Mouse (Mus musculus) kidney, embryonic 14.5 days (tissue): ENCODE data around the gene H2-DMa. TPM values are rescaled to one million over a fixed set of nuclear protein-coding genes. Genes with fewer than 3 reads are reported as not detected.
"Not testable (repeated sequence)": the region's sequence is repeated elsewhere in the genome, so short reads cannot be mapped to it uniquely, and the experiment has no call there.

Experiments used
- ATAC-seq: fragments of 200-750 bp; cut with Nextera tagmentation; 2 replicates; pipeline ENCODE4 v1.8.0; 2017; ENCODE audit warnings: moderate number of reproducible peaks, mild to moderate bottlenecking, moderate TSS enrichment, moderate library complexity; ENCODE audit not compliant: low FRiP score, low TSS enrichment
- H3K27ac ChIP-seq: fragments of 300-500 bp; sonication (generic); 2 replicates; pipeline ENCODE4 v1.5.1; 2014; ENCODE audit warnings: low read depth, mild to moderate bottlenecking, low read length, moderate library complexity, mixed read lengths
- H3K27me3 ChIP-seq: fragments of 300-500 bp; sonication (generic); 2 replicates; pipeline ENCODE4 v1.6.1; 2014; ENCODE audit warnings: mild to moderate bottlenecking, low read length; ENCODE audit not compliant: control insufficient read depth, insufficient read depth
- H3K36me3 ChIP-seq: fragments of 300-500 bp; sonication (generic); 2 replicates; pipeline ENCODE4 v1.6.1; 2014; ENCODE audit warnings: low read length, mixed read lengths; ENCODE audit not compliant: control insufficient read depth, insufficient read depth
- H3K4me1 ChIP-seq: fragments of 300-500 bp; sonication (generic); 2 replicates; pipeline ENCODE4 v1.6.1; 2014; ENCODE audit warnings: low read length, mixed read lengths; ENCODE audit not compliant: control insufficient read depth, insufficient read depth
- H3K4me2 ChIP-seq: fragments of 300-500 bp; sonication (generic); replicated peaks from 2 replicates; pipeline ENCODE4 v1.6.1; 2014; ENCODE audit warnings: low read depth, mild to moderate bottlenecking, low read length
- H3K4me3 ChIP-seq: fragments of 300-500 bp; sonication (generic); 2 replicates; pipeline ENCODE4 v1.5.1; 2014; ENCODE audit warnings: mild to moderate bottlenecking, low read length
- H3K9ac ChIP-seq: fragments of 300-500 bp; sonication (generic); 2 replicates; pipeline ENCODE4 v1.6.1; 2014; ENCODE audit warnings: low read depth, mild to moderate bottlenecking, low read length, moderate library complexity
- H3K9me3 ChIP-seq: fragments of 300-500 bp; sonication (generic); 2 replicates; pipeline ENCODE4 v1.6.1; 2016; ENCODE audit warnings: low read length; ENCODE audit not compliant: control insufficient read depth
- WGBS: fragments of 180-500 bp; shearing (Covaris S2); extraction: QIAGEN DNeasy Blood & Tissue Kit; methylation state at CpG from one replicate; pipeline ENCODE4 v1.1.7; 2014; 5-methylcytosine and 5-hydroxymethylcytosine counted together
- polyA plus RNA-seq: library from polyadenylated mRNA; unstranded; fragments of >200 nt; fragmentation: Nextera tagmentation; extraction: Ambion mirVana; gene quantifications from 2 replicates; pipeline ENCODE4 v1.2.1, GENCODE M21; 2014

H2-DMa gene
- polyA plus RNA-seq, 1 experiment from 2014 or later: 19.3 TPM

DNA sequence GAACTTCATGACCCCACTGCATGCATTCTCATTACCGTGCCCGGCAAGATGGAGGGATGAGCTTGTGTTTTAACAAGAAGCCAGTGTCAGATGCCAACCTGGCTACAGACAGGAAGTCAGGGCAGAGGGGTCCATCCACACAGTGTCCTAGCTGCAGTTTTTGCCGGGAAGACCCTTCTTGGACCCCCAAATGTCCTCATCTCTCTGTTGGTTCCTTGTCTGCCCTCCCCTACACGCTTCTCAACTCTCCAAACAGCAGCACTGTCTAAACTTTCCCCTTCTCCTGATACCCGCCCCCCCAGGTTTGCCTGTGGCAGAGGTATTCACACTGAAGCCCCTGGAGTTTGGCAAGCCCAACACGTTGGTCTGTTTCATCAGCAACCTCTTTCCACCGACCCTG, 18.3 kb downstream of the H2-DMa start:
- no peak overlapping the region for H3K9ac ChIP-seq
- no peak for ATAC-seq
- no peak overlapping the region for H3K27ac ChIP-seq
- 71% methylated on average over 7 of the region's 7 CpGs for WGBS
- 0 out of 2 replicates have a peak, but pooled peaks cover 12% of the 10 kb centered on the region for H3K4me1 ChIP-seq
- no peaks in the 10 kb centered on the region for H3K36me3 ChIP-seq
- H3K4me2 ChIP-seq: no peak overlapping the region
- peaks cover 9% of the 10 kb centered on the region for H3K27me3 ChIP-seq
- H3K4me3 ChIP-seq: no peak overlapping the region
- no peaks in the 10 kb centered on the region for H3K9me3 ChIP-seq

DNA sequence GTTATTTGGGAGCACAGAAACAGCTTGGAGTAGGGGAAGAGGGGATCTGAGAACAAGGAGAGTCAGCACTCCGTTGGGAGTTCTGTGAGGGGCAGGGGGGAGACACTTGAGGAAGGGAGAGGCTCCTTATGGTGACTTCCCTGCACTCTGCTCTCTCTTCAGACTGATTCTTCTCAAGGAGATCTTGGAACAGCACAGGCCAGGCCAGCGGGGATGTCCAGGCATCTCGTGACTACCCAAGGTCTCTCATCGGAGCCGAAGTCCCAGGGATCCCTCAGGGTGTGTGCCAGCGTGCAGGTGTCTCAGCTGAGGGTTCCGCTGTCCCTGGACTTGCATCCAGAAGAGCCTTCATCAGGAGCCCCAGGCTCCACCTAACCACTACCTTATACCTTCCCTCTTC, 19.3 kb downstream of the H2-DMa start:
- Histone ChIP-seq H3K27me3 (peaks cover 9% of the 10 kb centered on the region), H3K4me2 (peak overlapping the region; percentile 39), H3K36me3 (no peaks in the 10 kb centered on the region), H3K9me3 (no peaks in the 10 kb centered on the region), H3K9ac (0 out of 2 replicates have a peak overlapping the region, but pooled peaks have one; percentile 38), H3K27ac (no peak overlapping the region), H3K4me3 (no peak overlapping the region), H3K4me1 (0 out of 2 replicates have a peak, but pooled peaks cover 12% of the 10 kb centered on the region)
- no peak for ATAC-seq
- WGBS: 73% methylated on average over 7 of the region's 7 CpGs

DNA sequence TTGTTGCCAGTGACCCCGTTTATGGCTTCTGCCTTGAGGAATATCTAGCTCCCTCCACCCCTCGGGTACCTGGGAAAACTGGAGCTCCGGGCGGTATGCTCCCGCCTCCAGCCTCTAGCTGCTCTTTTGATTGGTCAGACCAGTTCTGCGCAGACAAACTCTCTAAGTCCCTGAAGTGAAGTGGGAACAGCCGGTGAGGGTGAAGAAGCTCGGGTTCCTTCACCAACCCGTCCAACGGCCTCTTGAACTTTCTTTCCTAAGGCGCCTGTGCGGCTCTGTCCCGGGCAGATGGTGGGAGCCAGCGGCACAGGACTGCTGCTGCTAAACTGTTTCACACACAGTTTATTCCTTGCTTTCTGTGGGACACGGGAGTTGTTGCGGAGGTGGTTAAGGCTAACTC, 20.1 kb downstream of the H2-DMa start:
- H3K27ac ChIP-seq: no peak overlapping the region
- peak overlapping the region; percentile 38; the same call in 1 of the 2 replicates for H3K9ac ChIP-seq
- H3K4me2 ChIP-seq: peak overlapping the region; percentile 39
- no peaks in the 10 kb centered on the region for H3K9me3 ChIP-seq
- 2% methylated on average over 16 of the region's 16 CpGs for WGBS
- no peak for ATAC-seq
- H3K4me3 ChIP-seq: peak overlapping the region; percentile 17
- peaks cover 9% of the 10 kb centered on the region for H3K27me3 ChIP-seq
- H3K36me3 ChIP-seq: no peaks in the 10 kb centered on the region
- 0 out of 2 replicates have a peak, but pooled peaks cover 12% of the 10 kb centered on the region for H3K4me1 ChIP-seq

DNA sequence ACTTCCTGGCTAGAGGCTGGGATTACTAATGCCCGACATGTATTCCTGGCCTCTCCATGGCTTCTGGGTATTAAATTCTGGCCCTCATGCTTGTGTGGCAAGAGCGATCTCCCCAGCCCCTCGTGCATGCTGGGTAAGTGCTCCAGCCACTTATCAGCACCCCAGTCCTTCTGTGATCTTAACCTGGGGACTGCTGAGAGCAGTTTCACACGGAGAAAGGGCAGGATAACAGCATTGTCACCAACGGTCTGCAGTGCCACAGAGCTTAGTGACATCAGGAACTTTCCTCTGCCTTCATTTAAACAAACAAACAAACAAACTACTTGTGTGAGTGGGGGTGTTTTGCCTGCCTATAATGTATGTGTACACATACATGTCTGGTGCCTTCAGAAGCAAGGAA, 20.9 kb downstream of the H2-DMa start:
- no peaks in the 10 kb centered on the region for H3K36me3 ChIP-seq
- peak overlapping the region; percentile 39; the same call in 1 of the 2 replicates for H3K4me2 ChIP-seq
- WGBS: 15% methylated on average over 5 of the region's 5 CpGs
- no peak for ATAC-seq
- H3K4me1 ChIP-seq: 0 out of 2 replicates have a peak, but pooled peaks cover 12% of the 10 kb centered on the region
- no peak overlapping the region for H3K27ac ChIP-seq
- H3K9ac ChIP-seq: no peak overlapping the region
- no peak overlapping the region for H3K4me3 ChIP-seq
- peaks cover 9% of the 10 kb centered on the region for H3K27me3 ChIP-seq
- no peaks in the 10 kb centered on the region for H3K9me3 ChIP-seq

DNA sequence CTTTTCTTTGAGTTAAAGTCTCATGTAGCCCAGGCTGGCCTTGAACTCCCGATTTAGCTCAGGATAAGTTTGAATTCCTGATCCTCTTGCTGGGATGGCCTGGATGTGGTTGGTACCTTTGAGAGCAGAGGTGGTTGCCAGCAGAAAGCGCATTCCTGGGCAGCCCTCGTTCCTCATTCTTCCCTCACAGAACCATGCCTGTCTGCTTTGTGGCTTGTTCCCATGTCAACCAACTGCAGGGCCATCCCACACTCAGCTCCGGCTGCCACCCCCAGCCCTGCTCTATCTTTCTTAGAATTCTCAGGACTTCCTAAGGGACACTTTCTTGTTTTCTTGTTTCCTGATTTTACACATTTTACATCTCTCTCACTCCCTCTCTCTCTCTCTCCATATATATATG, 22.1 kb downstream of the H2-DMa start:
- WGBS: 58% methylated on average over 4 of the region's 4 CpGs
- no peaks in the 10 kb centered on the region for H3K36me3 ChIP-seq
- no peak for ATAC-seq
- peaks cover 9% of the 10 kb centered on the region for H3K27me3 ChIP-seq
- H3K4me3 ChIP-seq: no peak overlapping the region
- no peak overlapping the region for H3K27ac ChIP-seq
- H3K4me2 ChIP-seq: no peak overlapping the region
- no peak overlapping the region for H3K9ac ChIP-seq
- H3K4me1 ChIP-seq: 0 out of 2 replicates have a peak, but pooled peaks cover 5% of the 10 kb centered on the region
- H3K9me3 ChIP-seq: no peaks in the 10 kb centered on the region

DNA sequence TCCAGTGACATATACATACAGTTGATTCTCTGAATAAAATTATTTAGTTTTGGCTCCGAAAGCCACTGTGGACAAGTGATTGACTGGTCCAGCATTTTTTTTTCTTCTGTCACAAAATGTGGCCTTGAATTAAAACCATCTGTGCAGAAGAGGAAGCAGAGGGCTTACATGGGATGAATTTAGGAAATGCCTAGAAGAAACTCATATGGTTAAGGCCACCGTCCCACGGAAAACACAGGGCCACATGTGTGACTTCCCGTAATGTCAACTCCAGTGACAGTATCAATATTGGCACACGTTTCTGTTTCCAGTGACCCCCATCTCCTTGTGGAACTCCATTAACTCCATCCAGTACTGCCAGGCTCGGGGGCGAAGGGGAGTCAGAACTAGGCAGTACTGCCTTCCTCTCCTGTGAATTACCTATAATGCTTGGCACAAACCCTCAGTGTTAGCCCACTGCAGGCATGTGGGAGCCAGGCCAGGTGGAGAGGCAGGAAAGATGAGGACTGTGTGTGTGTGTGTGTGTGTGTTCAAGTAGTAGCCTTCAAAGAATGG, 23.2 kb downstream of the H2-DMa start:
- Histone ChIP-seq H3K27me3 (peaks cover 9% of the 10 kb centered on the region), H3K36me3 (no peaks in the 10 kb centered on the region), H3K4me1 (0 out of 2 replicates have a peak, but pooled peaks cover 5% of the 10 kb centered on the region), H3K4me2 (no peak overlapping the region), H3K9me3 (no peaks in the 10 kb centered on the region), H3K27ac (no peak overlapping the region), H3K4me3 (no peak overlapping the region), H3K9ac (no peak overlapping the region)
- WGBS: 71% methylated on average over 7 of the region's 7 CpGs
- no peak for ATAC-seq

DNA sequence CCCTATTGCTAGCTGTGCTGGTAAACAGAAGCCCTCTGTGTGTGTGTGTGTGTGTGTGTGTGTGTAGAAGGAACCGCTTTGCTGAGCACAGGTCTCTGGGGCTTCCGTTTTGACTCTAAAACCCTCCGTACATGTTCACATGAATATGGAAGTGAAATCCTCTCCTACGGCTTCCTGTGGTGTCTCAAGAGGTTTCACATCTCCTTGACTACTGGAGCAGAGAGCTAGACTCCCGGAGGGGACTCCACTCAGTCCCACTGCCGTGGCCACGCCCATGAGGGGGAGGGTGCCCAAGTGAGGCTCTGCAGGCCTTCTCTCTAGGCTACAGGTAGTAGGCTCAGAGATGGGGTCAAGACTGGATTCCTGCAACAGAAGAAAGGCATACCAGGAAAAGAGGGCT, 23.7 kb downstream of the H2-DMa start, which contains the start of gene H2-DMb2:
TSS of gene H2-DMb2 (plus strand) at position 275 of the 400 bp plus-strand sequence.
- H3K4me1 ChIP-seq: 0 out of 2 replicates have a peak, but pooled peaks cover 5% of the 10 kb centered on the region
- WGBS: 15% methylated on average over 7 of the region's 7 CpGs
- H3K27ac ChIP-seq: no peak within 1 kb of the TSS
- no peak within 1 kb of the TSS for H3K4me3 ChIP-seq
- H3K27me3 ChIP-seq: peaks cover 9% of the 10 kb centered on the region
- no peak within 1 kb of the TSS for H3K4me2 ChIP-seq
- H3K36me3 ChIP-seq: no peaks in the 10 kb centered on the region
- no peak within 1 kb of the TSS for H3K9ac ChIP-seq
- ATAC-seq: peak; percentile 81
- H3K9me3 ChIP-seq: no peaks in the 10 kb centered on the region

DNA sequence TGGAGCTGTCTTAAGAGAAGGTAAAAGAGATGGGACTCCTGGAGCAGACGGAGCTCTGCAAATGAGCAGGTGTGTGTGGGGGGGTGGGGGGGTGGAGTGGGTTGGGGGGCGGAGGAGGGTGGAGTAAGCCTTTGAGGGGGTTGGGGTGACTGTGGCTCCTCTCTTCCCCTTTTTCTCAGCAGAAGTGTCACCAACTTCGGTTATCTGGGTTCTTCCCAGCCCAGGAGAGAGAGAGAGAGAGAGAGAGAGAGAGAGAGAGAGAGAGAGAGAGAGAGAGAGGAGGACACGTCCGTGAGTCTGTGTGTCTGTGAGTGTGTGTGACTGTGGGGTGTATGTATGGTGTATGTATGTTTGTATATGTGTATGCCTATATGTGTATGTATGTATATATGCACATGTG, 24.1 kb downstream of the H2-DMa start:
- no peak overlapping the region for H3K27ac ChIP-seq

DNA sequence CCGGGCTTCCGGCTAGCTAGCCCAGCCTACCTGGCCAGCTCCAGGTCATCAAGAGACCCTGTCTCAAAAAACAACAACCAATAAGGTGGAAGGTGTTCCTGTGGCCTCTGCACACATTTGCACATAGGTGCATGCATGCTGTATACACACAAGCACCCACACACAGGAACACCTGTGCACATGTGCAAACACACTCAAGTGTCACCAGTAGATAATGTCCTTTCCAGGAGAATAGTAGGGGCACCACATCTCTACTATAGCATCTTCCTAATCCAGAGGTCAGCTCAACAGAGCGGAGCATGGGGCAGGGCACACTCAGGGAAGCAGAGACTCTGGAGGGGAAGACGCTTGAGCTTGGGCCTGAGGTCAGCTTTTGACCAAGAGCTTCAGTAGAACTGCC, 24.9 kb downstream of the H2-DMa start:
- not testable (repeated sequence) for H3K9me3 ChIP-seq, H3K4me1 ChIP-seq, ATAC-seq, H3K36me3 ChIP-seq, H3K27ac ChIP-seq, H3K4me2 ChIP-seq, H3K27me3 ChIP-seq, H3K9ac ChIP-seq, H3K4me3 ChIP-seq
- 79% methylated on average over 4 of the region's 4 CpGs for WGBS

More for the DNA sequence above, 24.1 kb downstream of the H2-DMa start:
- Histone ChIP-seq H3K4me2 (no peak overlapping the region), H3K9ac (no peak overlapping the region), H3K4me1 (0 out of 2 replicates have a peak, but pooled peaks cover 5% of the 10 kb centered on the region), H3K4me3 (no peak overlapping the region), H3K36me3 (no peaks in the 10 kb centered on the region), H3K27me3 (peaks cover 9% of the 10 kb centered on the region), H3K9me3 (no peaks in the 10 kb centered on the region)
- ATAC-seq: no peak
- WGBS: 59% methylated on average over 5 of the region's 5 CpGs
